Mouse (Mus musculus): ENCODE data around the gene Ncor2.

DNA sequence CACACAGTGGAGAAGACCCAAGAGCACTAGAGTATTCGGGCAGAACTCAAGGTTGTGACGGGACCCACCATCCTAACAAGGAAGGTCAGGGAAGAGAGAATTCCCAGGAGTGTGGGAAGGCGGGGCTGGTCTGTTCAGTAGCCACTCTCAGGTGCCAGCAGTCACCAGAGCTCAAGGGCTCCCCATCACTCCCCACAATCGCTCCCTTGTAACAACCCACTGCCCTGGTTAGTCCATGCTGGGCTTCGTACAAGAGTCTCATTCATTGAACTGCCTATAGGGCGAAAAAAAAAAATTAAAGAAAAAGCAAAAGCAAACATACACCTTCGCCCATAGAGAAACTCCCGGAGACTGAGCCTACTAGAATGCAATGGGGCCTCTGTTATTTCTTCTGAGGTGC, 186.7 kb downstream of the Ncor2 start:
- TF ChIP-seq CTCF (IDR thresholded peaks at IDR 0.05; ENCODE audit: control insufficient read depth, insufficient read depth, low read length) = no peak
- TF ChIP-seq POLR2A (IDR thresholded peaks at IDR 0.05; ENCODE audit: borderline replicate concordance, control insufficient read depth, low read depth, low read length) = no peak
